Mouse (Mus musculus): ENCODE measurements around the gene Acsl1. TPM values are rescaled to one million over a fixed set of nuclear protein-coding genes. Genes with fewer than 3 reads are reported as not detected.

Acsl1 gene
- polyA plus RNA-seq, 1 experiment from 2014 or later: 13.1 TPM

DNA sequence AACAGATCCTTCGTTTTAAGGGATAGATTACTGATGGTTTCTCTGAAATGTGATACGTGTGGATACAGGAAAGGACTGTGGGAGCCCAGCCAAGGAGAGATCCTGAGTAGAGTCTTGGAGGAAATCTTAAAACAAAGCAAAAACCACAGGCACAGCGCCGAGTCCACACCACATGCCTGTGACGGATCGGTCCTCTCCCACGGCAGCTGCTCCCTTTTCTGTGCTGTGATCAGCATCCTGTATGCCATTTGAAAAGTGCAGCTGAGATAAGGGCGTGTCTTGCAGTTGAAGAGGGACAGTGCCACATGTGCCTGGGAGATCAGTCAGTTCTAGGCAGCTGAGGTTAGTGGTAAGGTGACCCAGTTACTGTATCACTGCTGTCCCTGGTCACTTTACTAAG lies 41.7 kb downstream of the Acsl1 start:
- Histone ChIP-seq H3K27me3 (replicated peaks; ENCODE audit: control insufficient read depth, insufficient read depth, low read length) (no peaks in the 10 kb centered on the region), H3K36me3 (ENCODE audit: control insufficient read depth, insufficient read depth) (no peaks in the 10 kb centered on the region), H3K4me2 (ENCODE audit: low read length) (no peak overlapping the region), H3K27ac (ENCODE audit: low read length) (no peak overlapping the region), H3K9ac (replicated peaks; ENCODE audit: low read depth, low read length) (no peak overlapping the region), H3K4me3 (replicated peaks; ENCODE audit: low read length) (no peak overlapping the region), H3K9me3 (ENCODE audit: control insufficient read depth, low read length) (no peaks in the 10 kb centered on the region), H3K4me1 (replicated peaks; ENCODE audit: control insufficient read depth, insufficient read depth, low read length) (no peaks in the 10 kb centered on the region)
- ATAC-seq: no peak
- 79% methylated on average over 8 of the region's 8 CpGs for WGBS

DNA sequence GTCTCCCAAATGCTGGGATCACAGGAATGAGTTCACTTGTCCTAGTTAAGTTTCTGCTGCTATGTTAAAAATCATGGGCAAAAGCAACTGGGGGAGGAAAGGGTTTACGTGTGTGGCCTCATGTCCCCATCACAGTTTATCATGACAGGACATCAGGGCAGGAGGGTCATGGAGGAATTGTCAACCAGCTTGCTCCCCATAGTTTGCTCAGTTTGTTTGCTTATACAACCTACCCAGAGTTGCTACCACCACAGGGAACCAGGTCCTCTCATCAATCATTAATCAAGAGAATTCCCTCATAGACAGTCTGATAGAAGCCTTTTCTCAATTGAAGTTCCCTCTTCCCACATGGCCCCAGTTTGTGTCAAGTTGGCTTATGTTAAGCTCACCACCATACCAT lies 43.2 kb downstream of the Acsl1 start:
- no peaks in the 10 kb centered on the region for H3K27me3 ChIP-seq (replicated peaks; ENCODE audit: control insufficient read depth, insufficient read depth, low read length)
- no peak overlapping the region for H3K4me3 ChIP-seq (replicated peaks; ENCODE audit: low read length)
- H3K9ac ChIP-seq (replicated peaks; ENCODE audit: low read depth, low read length): no peak overlapping the region
- no peaks in the 10 kb centered on the region for H3K9me3 ChIP-seq (ENCODE audit: control insufficient read depth, low read length)
- no peaks in the 10 kb centered on the region for H3K4me1 ChIP-seq (replicated peaks; ENCODE audit: control insufficient read depth, insufficient read depth, low read length)
- H3K36me3 ChIP-seq (ENCODE audit: control insufficient read depth, insufficient read depth): no peaks in the 10 kb centered on the region
- no peak for ATAC-seq
- WGBS: 92% methylated on average over 1 of the region's 1 CpGs
- H3K4me2 ChIP-seq (ENCODE audit: low read length): no peak overlapping the region
- no peak overlapping the region for H3K27ac ChIP-seq (ENCODE audit: low read length)

GRCm38 (mm10) chr8:46520667-46521066 lies 49.8 kb downstream of the Acsl1 start:
- 92% methylated on average over 6 of the region's 6 CpGs for WGBS
- Histone ChIP-seq H3K4me2 (ENCODE audit: low read length) (no peak overlapping the region), H3K9ac (replicated peaks; ENCODE audit: low read depth, low read length) (no peak overlapping the region), H3K4me1 (replicated peaks; ENCODE audit: control insufficient read depth, insufficient read depth, low read length) (no peaks in the 10 kb centered on the region), H3K36me3 (ENCODE audit: control insufficient read depth, insufficient read depth) (no peaks in the 10 kb centered on the region), H3K9me3 (ENCODE audit: control insufficient read depth, low read length) (no peaks in the 10 kb centered on the region), H3K27ac (ENCODE audit: low read length) (no peak overlapping the region), H3K4me3 (replicated peaks; ENCODE audit: low read length) (no peak overlapping the region), H3K27me3 (replicated peaks; ENCODE audit: control insufficient read depth, insufficient read depth, low read length) (no peaks in the 10 kb centered on the region)
- ATAC-seq: no peak

DNA sequence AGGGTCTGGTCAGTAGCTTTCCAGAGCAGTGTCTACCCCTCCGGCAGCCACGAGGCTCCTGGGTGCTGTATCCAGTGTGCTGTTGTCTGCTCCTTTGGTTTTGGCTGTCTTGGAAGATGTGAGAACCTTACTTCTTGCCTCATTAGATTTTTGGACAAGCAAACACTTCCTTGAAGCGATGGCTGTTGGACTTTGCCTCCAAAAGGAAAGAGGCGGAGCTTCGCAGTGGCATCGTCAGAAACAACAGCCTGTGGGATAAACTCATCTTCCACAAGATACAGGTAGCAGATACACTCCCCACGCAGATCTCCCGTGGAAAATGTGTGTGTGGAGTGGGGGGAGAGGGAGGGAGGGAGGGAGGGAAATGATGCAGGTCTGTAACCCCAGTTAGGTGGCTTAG lies 55.3 kb downstream of the Acsl1 start:
- WGBS: 88% methylated on average over 8 of the region's 8 CpGs
- no peak overlapping the region for H3K4me2 ChIP-seq (ENCODE audit: low read length)
- ATAC-seq: no peak

DNA sequence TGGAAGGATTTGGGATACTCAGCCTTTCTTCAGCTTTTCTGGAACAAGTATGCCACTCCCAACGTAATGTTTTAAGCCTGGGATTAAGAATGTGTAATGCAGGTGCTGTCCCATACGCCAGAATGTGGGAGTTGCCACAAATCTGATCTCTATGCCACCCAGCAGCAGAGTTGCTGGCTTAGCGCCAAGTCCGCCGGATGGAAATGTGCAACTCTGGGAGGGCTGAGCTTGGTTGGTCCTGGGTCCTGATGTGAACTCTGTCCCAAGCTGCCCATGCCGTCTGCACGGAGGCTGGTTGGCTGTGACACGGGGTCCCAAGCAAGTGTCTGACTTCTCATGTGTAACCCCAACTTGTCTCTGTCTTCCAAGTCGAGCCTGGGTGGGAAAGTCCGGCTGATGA lies 56.0 kb downstream of the Acsl1 start:
- Histone ChIP-seq H3K27ac (ENCODE audit: low read length) (no peak overlapping the region), H3K4me2 (ENCODE audit: low read length) (no peak overlapping the region), H3K36me3 (ENCODE audit: control insufficient read depth, insufficient read depth) (no peaks in the 10 kb centered on the region), H3K4me1 (replicated peaks; ENCODE audit: control insufficient read depth, insufficient read depth, low read length) (peaks cover 4% of the 10 kb centered on the region), H3K9ac (replicated peaks; ENCODE audit: low read depth, low read length) (no peak overlapping the region), H3K4me3 (replicated peaks; ENCODE audit: low read length) (no peak overlapping the region), H3K9me3 (ENCODE audit: control insufficient read depth, low read length) (no peaks in the 10 kb centered on the region), H3K27me3 (replicated peaks; ENCODE audit: control insufficient read depth, insufficient read depth, low read length) (no peaks in the 10 kb centered on the region)
- WGBS: 50% methylated on average over 10 of the region's 10 CpGs
- peak; percentile 54; the same call in 1 of the 2 replicates for ATAC-seq

More for the DNA sequence above, 55.3 kb downstream of the Acsl1 start:
- H3K36me3 ChIP-seq (ENCODE audit: control insufficient read depth, insufficient read depth): no peaks in the 10 kb centered on the region
- H3K9ac ChIP-seq (replicated peaks; ENCODE audit: low read depth, low read length): no peak overlapping the region
- no peaks in the 10 kb centered on the region for H3K27me3 ChIP-seq (replicated peaks; ENCODE audit: control insufficient read depth, insufficient read depth, low read length)
- H3K27ac ChIP-seq (ENCODE audit: low read length): no peak overlapping the region
- no peaks in the 10 kb centered on the region for H3K9me3 ChIP-seq (ENCODE audit: control insufficient read depth, low read length)
- peaks cover 4% of the 10 kb centered on the region for H3K4me1 ChIP-seq (replicated peaks; ENCODE audit: control insufficient read depth, insufficient read depth, low read length)
- H3K4me3 ChIP-seq (replicated peaks; ENCODE audit: low read length): no peak overlapping the region

DNA sequence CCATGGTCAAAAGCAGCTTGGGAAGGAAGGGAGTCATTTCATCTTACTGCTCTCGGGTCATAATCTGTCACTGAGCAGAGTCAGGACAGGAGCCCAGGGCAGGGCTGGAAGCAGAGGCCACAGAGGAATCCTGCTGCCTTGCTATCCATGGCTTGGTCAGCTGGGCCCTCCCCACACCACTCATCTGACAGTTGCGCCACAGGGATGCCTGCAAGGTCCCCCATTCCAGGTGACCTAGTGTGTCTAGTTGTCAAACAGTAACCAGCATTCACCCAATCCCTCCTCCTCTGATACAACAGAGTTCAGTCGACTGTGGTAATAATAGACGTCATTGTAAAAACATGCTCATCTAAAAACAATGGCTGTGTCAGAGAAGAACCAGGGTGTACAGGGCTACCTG lies 58.7 kb downstream of the Acsl1 start:
- ATAC-seq: no peak
- H3K27me3 ChIP-seq (replicated peaks; ENCODE audit: control insufficient read depth, insufficient read depth, low read length): no peaks in the 10 kb centered on the region
- 84% methylated on average over 4 of the region's 4 CpGs for WGBS
- H3K36me3 ChIP-seq (ENCODE audit: control insufficient read depth, insufficient read depth): no peaks in the 10 kb centered on the region
- no peak overlapping the region for H3K4me2 ChIP-seq (ENCODE audit: low read length)
- H3K9ac ChIP-seq (replicated peaks; ENCODE audit: low read depth, low read length): no peak overlapping the region
- no peaks in the 10 kb centered on the region for H3K9me3 ChIP-seq (ENCODE audit: control insufficient read depth, low read length)
- no peak overlapping the region for H3K27ac ChIP-seq (ENCODE audit: low read length)
- peaks cover 4% of the 10 kb centered on the region for H3K4me1 ChIP-seq (replicated peaks; ENCODE audit: control insufficient read depth, insufficient read depth, low read length)
- H3K4me3 ChIP-seq (replicated peaks; ENCODE audit: low read length): no peak overlapping the region

- H3K36me3 ChIP-seq (ENCODE audit: control insufficient read depth, insufficient read depth): no peaks in the 10 kb centered on the region
- no peak overlapping the region for H3K4me2 ChIP-seq (ENCODE audit: low read length)
- no peak overlapping the region for H3K9ac ChIP-seq (replicated peaks; ENCODE audit: low read depth, low read length)
- no peak for ATAC-seq
- H3K4me3 ChIP-seq (replicated peaks; ENCODE audit: low read length): no peak overlapping the region
- 53% methylated on average over 4 of the region's 4 CpGs for WGBS
- no peak overlapping the region for H3K27ac ChIP-seq (ENCODE audit: low read length)
- H3K9me3 ChIP-seq (ENCODE audit: control insufficient read depth, low read length): no peaks in the 10 kb centered on the region
- H3K27me3 ChIP-seq (replicated peaks; ENCODE audit: control insufficient read depth, insufficient read depth, low read length): no peaks in the 10 kb centered on the region
- H3K4me1 ChIP-seq (replicated peaks; ENCODE audit: control insufficient read depth, insufficient read depth, low read length): peaks cover 4% of the 10 kb centered on the region
Observed at GRCm38 (mm10) chr8:46530541-46530940, 59.7 kb downstream of the Acsl1 start.

- ATAC-seq: no peak
- Histone ChIP-seq H3K27ac (ENCODE audit: low read length) (no peak overlapping the region), H3K4me1 (replicated peaks; ENCODE audit: control insufficient read depth, insufficient read depth, low read length) (no peaks in the 10 kb centered on the region), H3K4me2 (ENCODE audit: low read length) (no peak overlapping the region), H3K36me3 (ENCODE audit: control insufficient read depth, insufficient read depth) (no peaks in the 10 kb centered on the region), H3K4me3 (replicated peaks; ENCODE audit: low read length) (no peak overlapping the region), H3K9ac (replicated peaks; ENCODE audit: low read depth, low read length) (no peak overlapping the region), H3K27me3 (replicated peaks; ENCODE audit: control insufficient read depth, insufficient read depth, low read length) (no peaks in the 10 kb centered on the region), H3K9me3 (ENCODE audit: control insufficient read depth, low read length) (no peaks in the 10 kb centered on the region)
- 92% methylated on average over 7 of the region's 7 CpGs for WGBS
Observed at GRCm38 (mm10) chr8:46533926-46534325, 63.1 kb downstream of the Acsl1 start.

DNA sequence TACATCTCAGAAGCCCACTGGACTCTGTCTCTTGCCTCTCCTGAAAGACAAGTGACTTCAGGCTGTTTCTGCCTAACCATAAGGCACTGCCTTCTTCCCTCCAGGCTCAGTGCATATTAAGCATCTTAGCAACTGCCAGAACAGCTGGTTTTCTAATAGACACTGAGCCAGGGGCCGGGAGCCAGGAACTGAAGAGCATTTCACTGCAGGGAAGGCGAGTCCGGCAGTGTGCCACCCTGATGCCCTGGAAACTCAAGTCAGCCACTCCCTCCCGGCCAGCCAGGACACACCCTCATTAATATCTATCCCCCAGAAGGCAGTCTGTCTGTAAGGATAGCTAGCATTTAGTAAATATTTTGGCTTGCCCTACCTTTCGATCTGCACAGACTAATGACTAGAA lies 68.9 kb downstream of the Acsl1 start:
- Histone ChIP-seq H3K4me1 (replicated peaks; ENCODE audit: control insufficient read depth, insufficient read depth, low read length) (peaks cover 3% of the 10 kb centered on the region; the same call in 1 of the 2 replicates), H3K9me3 (ENCODE audit: control insufficient read depth, low read length) (no peaks in the 10 kb centered on the region), H3K27me3 (replicated peaks; ENCODE audit: control insufficient read depth, insufficient read depth, low read length) (no peaks in the 10 kb centered on the region), H3K9ac (replicated peaks; ENCODE audit: low read depth, low read length) (no peak overlapping the region), H3K4me3 (replicated peaks; ENCODE audit: low read length) (no peak overlapping the region), H3K36me3 (ENCODE audit: control insufficient read depth, insufficient read depth) (no peaks in the 10 kb centered on the region), H3K27ac (ENCODE audit: low read length) (no peak overlapping the region), H3K4me2 (ENCODE audit: low read length) (no peak overlapping the region)
- 51% methylated on average over 5 of the region's 5 CpGs for WGBS
- 0 out of 2 replicates have a peak, but pooled peaks have one; percentile 31 for ATAC-seq

DNA sequence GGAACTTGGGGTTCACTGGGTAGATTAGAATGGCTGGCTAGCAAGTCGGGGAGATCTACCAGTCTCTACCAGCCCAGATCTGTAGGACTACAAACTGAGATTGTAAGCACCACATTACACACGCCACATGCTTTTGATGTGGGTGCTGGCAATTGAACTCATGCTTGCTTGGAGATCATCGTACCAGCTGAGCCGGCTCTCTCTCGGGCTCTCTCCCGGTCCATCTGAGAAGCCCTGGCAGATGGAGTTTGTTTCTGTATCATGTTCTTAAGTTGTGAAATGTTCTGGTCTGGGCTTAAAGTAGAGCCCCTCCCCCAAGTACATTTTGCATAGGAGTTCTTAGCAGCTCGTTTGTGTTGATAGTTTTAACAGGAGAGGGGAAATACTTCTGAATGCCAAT lies 72.4 kb downstream of the Acsl1 start:
- H3K9me3 ChIP-seq (ENCODE audit: control insufficient read depth, low read length): no peaks in the 10 kb centered on the region
- H3K9ac ChIP-seq (replicated peaks; ENCODE audit: low read depth, low read length): no peak overlapping the region
- no peaks in the 10 kb centered on the region for H3K27me3 ChIP-seq (replicated peaks; ENCODE audit: control insufficient read depth, insufficient read depth, low read length)
- ATAC-seq: no peak
- no peaks in the 10 kb centered on the region for H3K36me3 ChIP-seq (ENCODE audit: control insufficient read depth, insufficient read depth)
- H3K4me1 ChIP-seq (replicated peaks; ENCODE audit: control insufficient read depth, insufficient read depth, low read length): peaks cover 3% of the 10 kb centered on the region; the same call in 1 of the 2 replicates
- WGBS: 73% methylated on average over 7 of the region's 7 CpGs
- no peak overlapping the region for H3K4me3 ChIP-seq (replicated peaks; ENCODE audit: low read length)
- no peak overlapping the region for H3K4me2 ChIP-seq (ENCODE audit: low read length)
- H3K27ac ChIP-seq (ENCODE audit: low read length): no peak overlapping the region

Data from forebrain, embryonic 16.5 days (tissue).